Mouse (Mus musculus): ENCODE data around the gene Ifna11. TPM values are rescaled to one million over a fixed set of nuclear protein-coding genes. Genes with fewer than 3 reads are reported as not detected.

Gene Ifna11
- polyA plus RNA-seq (2015; fragmentation: Nextera tagmentation; extraction: Ambion mirVana), result not detected in 2 replicates

GRCm38 (mm10) chr4:88819659-88820058, at the start of gene Ifna11:
Gene Ifna11 (plus strand): TSS chr4:88819959.

DNA sequence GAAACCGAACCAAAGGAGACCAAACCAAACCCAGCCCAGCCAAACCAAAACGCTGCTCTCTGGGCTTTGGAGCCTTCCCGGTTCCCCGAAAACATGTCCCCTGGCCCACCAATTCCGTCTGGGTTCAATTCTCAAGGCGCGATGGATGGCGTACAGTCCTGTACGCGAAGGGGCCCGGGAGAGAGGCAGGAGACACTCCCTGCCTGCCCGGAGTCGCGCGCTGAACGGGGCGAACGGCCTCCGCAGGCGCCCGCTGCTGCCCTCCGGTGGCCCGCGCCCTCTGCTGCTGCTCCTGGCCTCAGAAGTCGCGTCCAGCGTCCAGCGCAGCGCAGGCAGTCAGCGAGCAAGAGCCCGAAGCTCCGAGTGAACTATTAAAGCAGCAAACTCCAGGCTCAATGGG, 46.2 kb upstream of the Ifna11 start, which contains the start of gene Gm13290:
Gm13290 (plus strand) TSS at position 301 of the 400 bp plus-strand sequence.

DNA sequence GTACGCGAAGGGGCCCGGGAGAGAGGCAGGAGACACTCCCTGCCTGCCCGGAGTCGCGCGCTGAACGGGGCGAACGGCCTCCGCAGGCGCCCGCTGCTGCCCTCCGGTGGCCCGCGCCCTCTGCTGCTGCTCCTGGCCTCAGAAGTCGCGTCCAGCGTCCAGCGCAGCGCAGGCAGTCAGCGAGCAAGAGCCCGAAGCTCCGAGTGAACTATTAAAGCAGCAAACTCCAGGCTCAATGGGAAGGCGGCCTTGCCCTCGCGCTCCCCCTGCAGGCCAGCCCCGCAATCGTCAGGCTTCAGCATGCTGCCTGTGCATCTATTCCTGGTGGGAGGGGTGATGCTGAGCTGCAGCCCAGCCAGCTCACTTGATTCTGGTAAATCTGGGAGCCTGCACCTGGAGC, 43.1 kb upstream of the Ifna11 start, which contains the start of gene Gm13289:
Gm13289 (plus strand) TSS at position 301 of the 400 bp plus-strand sequence.

GRCm38 (mm10) chr4:88779550-88779949, 40.2 kb upstream of the Ifna11 start, which contains the start of gene Gm13272:
Gene Gm13272 (plus strand): TSS chr4:88779850.

GRCm38 (mm10) chr4:88781831-88782230, 37.9 kb upstream of the Ifna11 start, which contains the start of gene Ifnz:
Gene Ifnz (plus strand): TSS chr4:88782131.

DNA sequence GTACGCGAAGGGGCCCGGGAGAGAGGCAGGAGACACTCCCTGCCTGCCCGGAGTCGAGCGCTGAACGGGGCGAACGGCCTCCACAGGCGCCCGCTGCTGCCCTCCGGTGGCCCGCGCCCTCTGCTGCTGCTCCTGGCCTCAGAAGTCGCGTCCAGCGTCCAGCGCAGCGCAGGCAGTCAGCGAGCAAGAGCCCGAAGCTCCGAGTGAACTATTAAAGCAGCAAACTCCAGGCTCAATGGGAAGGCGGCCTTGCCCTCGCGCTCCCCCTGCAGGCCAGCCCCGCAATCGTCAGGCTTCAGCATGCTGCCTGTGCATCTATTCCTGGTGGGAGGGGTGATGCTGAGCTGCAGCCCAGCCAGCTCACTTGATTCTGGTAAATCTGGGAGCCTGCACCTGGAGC, 34.4 kb upstream of the Ifna11 start, which contains the start of gene Gm13276:
Gm13276 (plus strand) TSS at position 301 of the 400 bp plus-strand sequence.

GRCm38 (mm10) chr4:88788402-88788801, 31.4 kb upstream of the Ifna11 start, which contains the start of gene Gm13277:
Gene Gm13277 (plus strand): TSS chr4:88788632.

GRCm38 (mm10) chr4:88791250-88791649, 28.5 kb upstream of the Ifna11 start, which contains the start of gene Gm13278:
Gene Gm13278 (plus strand): TSS chr4:88791550.

DNA sequence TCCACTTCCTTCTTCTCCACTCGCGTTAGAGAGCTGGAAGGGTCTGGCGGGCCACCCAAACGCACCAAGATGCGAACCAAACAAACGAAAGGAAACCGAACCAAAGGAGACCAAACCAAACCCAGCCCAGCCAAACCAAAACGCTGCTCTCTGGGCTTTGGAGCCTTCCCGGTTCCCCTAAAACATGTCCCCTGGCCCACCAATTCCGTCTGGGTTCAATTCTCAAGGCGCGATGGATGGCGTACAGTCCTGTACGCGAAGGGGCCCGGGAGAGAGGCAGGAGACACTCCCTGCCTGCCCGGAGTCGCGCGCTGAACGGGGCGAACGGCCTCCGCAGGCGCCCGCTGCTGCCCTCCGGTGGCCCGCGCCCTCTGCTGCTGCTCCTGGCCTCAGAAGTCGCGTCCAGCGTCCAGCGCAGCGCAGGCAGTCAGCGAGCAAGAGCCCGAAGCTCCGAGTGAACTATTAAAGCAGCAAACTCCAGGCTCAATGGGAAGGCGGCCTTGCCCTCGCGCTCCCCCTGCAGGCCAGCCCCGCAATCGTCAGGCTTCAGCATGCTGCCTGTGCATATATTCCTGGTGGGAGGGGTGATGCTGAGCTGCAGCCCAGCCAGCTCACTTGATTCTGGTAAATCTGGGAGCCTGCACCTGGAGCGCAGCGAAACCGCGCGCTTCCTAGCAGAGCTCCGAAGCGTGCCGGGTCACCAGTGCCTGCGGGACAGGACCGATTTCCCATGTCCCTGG, 25.7 kb upstream of the Ifna11 start, which contains the start of gene Gm13275:
Gm13275 (plus strand) TSS at position 552 of the 740 bp plus-strand sequence.

DNA sequence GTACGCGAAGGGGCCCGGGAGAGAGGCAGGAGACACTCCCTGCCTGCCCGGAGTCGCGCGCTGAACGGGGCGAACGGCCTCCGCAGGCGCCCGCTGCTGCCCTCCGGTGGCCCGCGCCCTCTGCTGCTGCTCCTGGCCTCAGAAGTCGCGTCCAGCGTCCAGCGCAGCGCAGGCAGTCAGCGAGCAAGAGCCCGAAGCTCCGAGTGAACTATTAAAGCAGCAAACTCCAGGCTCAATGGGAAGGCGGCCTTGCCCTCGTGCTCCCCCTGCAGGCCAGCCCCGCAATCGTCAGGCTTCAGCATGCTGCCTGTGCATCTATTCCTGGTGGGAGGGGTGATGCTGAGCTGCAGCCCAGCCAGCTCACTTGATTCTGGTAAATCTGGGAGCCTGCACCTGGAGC, 22.7 kb upstream of the Ifna11 start, which contains the start of gene Gm13279:
Gm13279 (plus strand) TSS at position 301 of the 400 bp plus-strand sequence.

DNA sequence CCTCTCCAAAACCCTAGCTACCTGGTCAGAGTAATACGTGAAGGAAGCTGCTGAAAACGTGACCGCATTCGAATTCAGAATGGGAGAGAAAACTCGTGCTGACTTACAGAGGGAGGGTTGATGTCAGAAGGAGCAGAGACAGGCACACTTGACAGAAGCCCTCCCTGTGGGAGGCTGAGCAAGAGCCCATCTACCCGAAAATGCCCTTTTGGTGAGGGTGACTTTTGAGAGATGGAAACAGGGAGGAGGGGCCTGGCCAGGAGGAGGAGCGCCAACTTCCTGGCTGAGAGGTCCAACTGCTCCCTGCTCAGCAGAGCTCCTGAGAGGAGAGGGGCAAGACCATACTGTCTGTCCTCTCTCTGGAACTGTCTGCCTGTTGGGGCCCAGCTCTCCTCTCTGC, 20.4 kb upstream of the Ifna11 start, which contains the start of gene Gm13285:
Gm13285 (plus strand) TSS at position 301 of the 400 bp plus-strand sequence.

DNA sequence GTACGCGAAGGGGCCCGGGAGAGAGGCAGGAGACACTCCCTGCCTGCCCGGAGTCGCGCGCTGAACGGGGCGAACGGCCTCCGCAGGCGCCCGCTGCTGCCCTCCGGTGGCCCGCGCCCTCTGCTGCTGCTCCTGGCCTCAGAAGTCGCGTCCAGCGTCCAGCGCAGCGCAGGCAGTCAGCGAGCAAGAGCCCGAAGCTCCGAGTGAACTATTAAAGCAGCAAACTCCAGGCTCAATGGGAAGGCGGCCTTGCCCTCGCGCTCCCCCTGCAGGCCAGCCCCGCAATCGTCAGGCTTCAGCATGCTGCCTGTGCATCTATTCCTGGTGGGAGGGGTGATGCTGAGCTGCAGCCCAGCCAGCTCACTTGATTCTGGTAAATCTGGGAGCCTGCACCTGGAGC, 16.8 kb upstream of the Ifna11 start, which contains the start of gene Gm13287:
Gm13287 (plus strand) TSS at position 301 of the 400 bp plus-strand sequence.

GRCm38 (mm10) chr4:88805231-88805630, 14.5 kb upstream of the Ifna11 start, which contains the start of gene Gm13288:
Gene Gm13288 (plus strand): TSS chr4:88805531.

DNA sequence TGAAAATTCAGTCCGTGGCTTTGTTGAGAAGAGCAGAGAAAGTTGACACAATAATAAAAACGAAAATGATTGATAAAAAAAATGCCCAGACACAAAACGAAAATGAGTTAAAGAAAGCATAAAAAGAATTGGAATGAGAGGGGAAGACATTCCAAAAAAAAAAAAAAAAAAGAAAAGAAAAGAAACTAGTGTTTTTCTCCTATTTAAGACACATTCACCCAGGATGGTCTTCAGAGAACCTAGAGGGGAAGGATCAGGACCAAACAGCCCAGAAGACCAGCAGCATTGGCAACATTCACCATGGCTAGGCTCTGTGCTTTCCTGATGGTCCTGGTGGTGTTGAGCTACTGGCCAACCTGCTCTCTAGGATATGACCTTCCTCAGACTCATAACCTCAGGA, 3.8 kb upstream of the Ifna11 start, which contains the start of gene Ifna7:
Ifna7 (plus strand) TSS at position 301 of the 400 bp plus-strand sequence.

DNA sequence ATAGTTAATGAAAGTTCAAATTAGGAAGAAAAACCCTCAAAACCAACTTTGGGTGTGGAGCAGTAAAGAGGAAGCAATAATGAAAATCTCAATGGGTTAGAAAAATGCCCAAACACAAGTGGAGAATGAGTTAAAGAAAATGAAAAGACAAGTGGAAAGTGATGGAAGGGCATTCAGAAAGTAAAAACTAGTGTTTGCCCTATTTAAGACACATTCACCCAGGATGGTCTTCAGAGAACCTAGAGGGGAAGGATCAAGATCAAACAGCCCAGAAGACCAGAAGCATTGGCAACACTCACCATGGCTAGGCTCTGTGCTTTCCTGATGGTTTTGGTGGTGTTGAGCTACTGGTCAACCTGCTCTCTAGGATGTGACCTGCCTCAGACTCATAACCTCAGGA, 7.4 kb downstream of the Ifna11 start, which contains the start of gene Ifna6:
Ifna6 (plus strand) TSS at position 301 of the 400 bp plus-strand sequence.

DNA sequence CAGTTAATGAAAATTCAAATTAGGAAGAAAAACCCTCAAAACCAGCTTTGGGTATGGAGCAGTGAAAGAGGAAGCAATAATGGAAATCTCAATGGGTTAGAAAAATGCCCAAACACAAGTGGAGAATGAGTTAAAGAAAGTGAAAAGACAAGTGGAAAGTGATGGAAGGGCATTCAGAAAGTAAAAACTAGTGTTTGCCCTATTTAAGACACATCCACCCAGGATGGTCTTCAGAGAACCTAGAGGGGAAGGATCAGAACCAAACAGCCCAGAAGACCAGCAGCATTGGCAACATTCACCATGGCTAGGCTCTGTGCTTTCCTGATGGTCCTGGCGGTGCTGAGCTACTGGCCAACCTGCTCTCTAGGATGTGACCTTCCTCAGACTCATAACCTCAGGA, 15.5 kb downstream of the Ifna11 start, which contains the start of gene Ifna5:
Ifna5 (plus strand) TSS at position 301 of the 400 bp plus-strand sequence.

GRCm38 (mm10) chr4:88841438-88841911, 21.7 kb downstream of the Ifna11 start, which contains the start of gene Ifna4:
Gene Ifna4 (plus strand): TSS chr4:88841861.

DNA sequence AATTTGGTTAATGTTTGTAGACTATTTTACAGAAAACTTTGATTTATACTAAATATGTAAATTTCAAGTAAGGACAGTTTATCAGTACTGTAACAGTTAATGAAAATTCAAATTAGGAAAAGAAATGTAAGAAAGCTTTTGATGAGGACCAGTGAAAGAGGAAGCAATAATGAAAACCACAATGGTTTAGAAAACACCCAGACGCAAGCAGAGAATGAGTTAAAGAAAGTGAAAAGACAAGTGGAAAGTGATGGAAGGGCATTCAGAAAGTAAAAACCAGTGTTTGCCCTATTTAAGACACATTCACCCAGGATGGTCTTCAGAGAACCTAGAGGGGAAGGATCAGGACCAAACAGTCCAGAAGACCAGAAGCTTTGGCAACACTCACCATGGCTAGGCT, 29.9 kb downstream of the Ifna11 start, which contains the start of gene Ifna1:
Ifna1 (plus strand) TSS at position 390 of the 400 bp plus-strand sequence.

Data from skeletal muscle tissue, postnatal 0 days (tissue).